Mouse (Mus musculus): ENCODE results near the gene Krt28. TPM values are rescaled to one million over a fixed set of nuclear protein-coding genes. Genes with fewer than 3 reads are reported as not detected.

Gene Krt28
- under 1 TPM in 1 of 2 experiments, not detected in 1; 0.25 TPM for total RNA-seq (2021)
- long read RNA-seq, experiment 1, result 0 reads
- long read RNA-seq, experiment 2, result 0 reads

GRCm38 (mm10) chr11:99374803-99375202 lies at the start of gene Krt28:
Krt28 (minus strand) TSS chr11:99374903.
- no peak for DNase-seq (ENCODE audit: low spot score in 2 of 2)

GRCm38 (mm10) chr11:99422159-99422558 lies 47.5 kb upstream of the Krt28 start, which contains the start of gene Krt12:
Krt12 (minus strand) TSS chr11:99422259.
- no peak for DNase-seq (ENCODE audit: low spot score in 2 of 2)

DNA sequence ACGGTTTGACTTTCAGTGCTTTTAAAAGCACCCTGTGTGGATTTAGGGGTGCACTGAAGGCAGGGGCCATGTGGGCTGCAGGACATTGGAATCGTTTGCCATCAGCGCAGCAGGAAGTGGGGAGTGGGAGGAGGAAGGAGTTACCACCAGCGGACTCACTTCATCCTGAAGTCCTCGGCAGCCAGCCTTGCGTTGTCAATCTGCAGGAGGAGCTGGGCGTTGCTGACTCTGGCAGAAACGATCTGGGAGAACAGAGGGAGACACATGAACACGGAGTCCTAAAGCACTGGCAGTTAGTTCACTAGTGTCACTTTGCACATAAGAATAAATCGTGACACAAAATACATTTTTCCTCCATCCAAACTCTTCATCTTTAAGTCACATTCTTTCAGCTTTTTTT lies 45.9 kb upstream of the Krt28 start:
- no peak for DNase-seq (ENCODE audit: low spot score in 2 of 2)

- no peak for DNase-seq (ENCODE audit: low spot score in 2 of 2)
Observed at GRCm38 (mm10) chr11:99417819-99418218, 43.1 kb upstream of the Krt28 start.

- no peak for DNase-seq (ENCODE audit: low spot score in 2 of 2)
Observed at GRCm38 (mm10) chr11:99416902-99417301, 42.2 kb upstream of the Krt28 start.

- DNase-seq (ENCODE audit: low spot score in 2 of 2), result no peak
Observed at GRCm38 (mm10) chr11:99414463-99415147, 39.9 kb upstream of the Krt28 start.

DNA sequence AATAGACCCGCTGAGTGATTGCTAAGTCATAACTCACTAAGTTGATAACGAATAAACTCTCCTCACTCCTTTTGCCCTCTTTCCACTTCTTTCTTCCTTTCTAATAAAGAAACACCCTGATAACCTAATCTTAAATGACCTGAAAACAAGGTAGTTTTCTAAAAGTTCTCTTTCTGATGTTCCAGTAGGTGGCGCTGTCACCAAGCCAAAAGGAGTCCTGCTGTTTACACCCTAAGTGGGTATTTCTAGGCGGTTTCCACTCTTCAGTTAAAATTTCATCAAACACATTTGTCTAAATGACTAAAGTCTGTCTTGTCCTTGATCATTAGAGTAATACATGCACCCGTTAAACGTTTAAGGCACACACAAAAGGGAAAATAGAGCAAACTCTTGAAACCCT lies 38.5 kb upstream of the Krt28 start:
- DNase-seq (ENCODE audit: low spot score in 2 of 2), result no peak

- no peak for DNase-seq (ENCODE audit: low spot score in 2 of 2)
Observed at GRCm38 (mm10) chr11:99406186-99406585, 31.5 kb upstream of the Krt28 start.

DNA sequence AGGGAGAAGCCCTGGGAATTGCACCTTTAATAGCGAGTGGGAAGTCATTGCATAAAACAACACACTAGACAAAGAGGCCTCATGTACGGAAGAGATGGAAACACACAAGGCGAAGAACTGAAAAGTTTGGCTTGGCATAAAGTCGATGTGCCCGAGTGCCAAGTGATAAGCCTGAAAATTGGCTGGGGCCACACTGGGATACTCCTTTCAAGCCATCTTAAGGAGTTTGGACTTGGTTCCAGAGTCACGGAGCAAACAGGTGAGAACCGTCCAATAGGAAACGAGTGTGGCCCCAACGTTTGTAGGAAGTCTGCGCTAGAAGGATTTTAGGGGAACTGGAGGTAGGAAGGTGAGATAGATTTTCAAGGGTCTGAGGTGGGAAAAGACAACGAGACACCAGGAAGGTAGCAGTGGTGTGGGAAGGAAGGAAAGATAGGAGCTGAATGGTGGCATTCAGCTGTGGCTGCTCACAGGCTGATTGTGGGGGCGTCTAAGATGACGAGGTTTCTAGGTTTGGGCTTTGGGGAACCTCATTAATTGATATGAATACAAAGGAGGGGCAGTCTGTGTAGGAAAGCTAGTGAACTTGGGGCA lies 25.4 kb upstream of the Krt28 start:
- DNase-seq (ENCODE audit: low spot score in 2 of 2), result no peak

DNA sequence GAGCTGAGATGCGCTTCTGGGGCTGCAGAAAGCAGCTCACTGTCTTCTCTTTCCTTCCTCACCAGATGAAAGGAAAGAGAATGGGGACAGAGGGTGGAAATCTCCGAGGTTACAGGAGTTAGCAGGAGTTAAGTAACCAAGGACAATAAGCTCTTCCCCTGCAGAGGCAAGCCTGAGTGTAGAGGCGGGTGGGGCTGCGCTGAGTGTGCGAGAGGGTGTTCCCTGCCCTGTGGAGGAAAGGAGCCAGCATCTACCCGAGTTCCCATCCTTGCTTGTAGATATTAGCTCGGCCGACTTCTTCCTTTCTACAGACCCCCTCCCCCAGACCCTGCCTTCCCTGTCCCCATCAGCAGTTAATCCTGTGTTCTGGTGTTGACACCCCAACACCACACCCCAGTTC lies 24.1 kb upstream of the Krt28 start:
- DNase-seq (ENCODE audit: low spot score in 2 of 2), result no peak

DNA sequence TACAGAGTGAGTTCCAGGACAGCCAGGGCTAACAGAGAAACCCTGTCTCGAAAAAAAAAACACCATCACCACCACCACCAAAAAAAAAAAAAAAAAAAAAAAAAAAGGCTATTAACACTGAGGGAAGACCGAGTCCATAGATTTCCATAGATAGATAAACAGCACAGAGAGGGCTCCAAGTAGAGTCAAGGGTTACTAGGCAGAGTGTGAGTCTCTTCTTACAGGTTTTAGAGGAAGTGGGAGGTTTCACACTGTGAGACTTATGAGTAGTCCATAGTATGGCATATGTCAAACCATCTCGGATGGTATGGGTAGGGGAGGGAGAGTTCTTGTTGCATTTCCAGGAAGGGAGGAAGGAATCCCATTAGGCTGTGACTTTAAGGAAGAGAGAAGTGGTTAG lies 23.4 kb upstream of the Krt28 start:
- no peak for DNase-seq (ENCODE audit: low spot score in 2 of 2)

GRCm38 (mm10) chr11:99396661-99397060 lies 22.0 kb upstream of the Krt28 start:
- no peak for DNase-seq (ENCODE audit: low spot score in 2 of 2)

- no peak for DNase-seq (ENCODE audit: low spot score in 2 of 2)
Observed at GRCm38 (mm10) chr11:99396034-99396433, 21.3 kb upstream of the Krt28 start.

- DNase-seq (ENCODE audit: low spot score in 2 of 2), result no peak
Observed at GRCm38 (mm10) chr11:99392492-99392891, 17.8 kb upstream of the Krt28 start.

DNA sequence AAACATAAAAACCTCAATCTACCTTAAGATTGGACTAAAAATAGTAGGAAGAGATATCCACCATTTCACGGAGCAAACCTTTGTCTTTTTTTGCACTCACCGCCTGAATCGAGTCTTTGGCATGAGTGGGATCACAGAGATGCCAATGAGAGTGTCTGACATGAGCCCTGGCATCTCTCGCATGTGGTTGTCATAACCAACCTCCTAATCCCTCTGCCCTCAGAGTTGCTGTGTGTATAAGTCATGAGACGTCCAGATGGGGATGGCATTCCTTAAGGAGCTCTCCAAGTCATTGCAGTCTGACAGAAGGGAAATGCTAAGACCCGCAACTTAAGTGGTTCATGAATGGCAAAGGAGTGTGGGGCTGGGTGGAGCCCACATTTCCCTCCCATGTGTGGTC lies 16.7 kb upstream of the Krt28 start:
- no peak for DNase-seq (ENCODE audit: low spot score in 2 of 2)

DNA sequence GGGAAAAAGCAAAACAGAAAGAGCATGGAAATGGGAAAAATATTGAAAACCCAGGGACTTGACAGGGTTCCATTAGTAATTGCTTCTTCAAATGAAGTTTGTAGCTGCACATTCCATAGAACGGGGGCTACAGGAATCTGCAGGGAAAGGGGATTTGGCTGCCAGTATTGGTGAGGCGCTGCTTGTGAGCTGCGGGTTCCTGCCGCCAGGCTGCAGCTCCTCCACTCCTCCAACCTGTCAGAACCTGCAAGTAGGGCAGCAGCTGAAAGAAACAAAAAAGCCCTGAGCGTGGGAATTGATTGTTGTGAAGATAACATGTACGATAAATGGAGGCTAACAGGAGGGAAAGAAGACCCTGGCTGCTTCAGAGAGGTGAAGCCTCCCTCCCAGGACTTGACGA lies 16.2 kb upstream of the Krt28 start:
- DNase-seq (ENCODE audit: low spot score in 2 of 2), result no peak

DNA sequence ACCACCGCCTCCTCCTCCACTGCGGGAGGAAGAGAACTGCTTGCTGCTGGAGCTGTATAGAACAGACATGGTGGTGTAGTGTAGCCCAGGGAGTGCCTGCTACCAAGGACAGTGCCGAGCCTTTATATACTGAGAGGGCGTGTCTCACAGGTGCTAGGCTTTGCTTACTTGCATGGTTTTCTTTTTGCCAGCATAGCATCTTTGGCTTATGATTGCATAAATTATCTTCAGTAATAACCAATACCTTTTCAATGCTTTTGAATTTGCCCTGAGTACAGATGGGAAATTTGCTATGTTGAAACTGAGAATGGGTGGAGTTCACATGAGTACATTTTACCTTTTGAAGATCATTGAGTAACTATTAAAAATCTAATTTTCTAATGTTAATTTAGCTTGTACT lies 14.6 kb upstream of the Krt28 start, which contains the start of gene Krt10:
TSS of gene Krt10 (minus strand) at position 101 of the 400 bp plus-strand sequence.
- no peak for DNase-seq (ENCODE audit: low spot score in 2 of 2)

DNA sequence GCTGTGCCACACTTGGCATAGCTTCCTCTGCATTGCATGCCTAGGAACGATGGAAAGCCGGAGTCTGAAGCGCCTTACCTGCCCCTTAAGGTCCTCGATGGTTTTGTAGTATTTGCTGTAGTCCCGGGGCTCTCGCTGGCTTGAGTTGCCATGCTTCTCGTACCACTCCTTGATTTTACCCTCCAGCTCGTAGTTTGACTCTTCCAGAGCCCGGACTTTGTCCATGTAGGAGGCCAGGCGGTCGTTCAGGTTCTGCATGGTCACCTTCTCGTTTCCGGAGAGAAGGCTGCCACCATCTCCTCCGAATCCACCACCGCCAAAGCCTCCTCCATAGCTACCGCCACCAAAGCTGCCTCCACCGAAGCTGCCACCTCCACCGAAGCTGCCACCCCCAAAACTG lies 14.0 kb upstream of the Krt28 start:
- DNase-seq (ENCODE audit: low spot score in 2 of 2), result no peak

GRCm38 (mm10) chr11:99385813-99386721 lies 11.4 kb upstream of the Krt28 start:
- DNase-seq (ENCODE audit: low spot score in 2 of 2), result peak; percentile 77 to 78

DNA sequence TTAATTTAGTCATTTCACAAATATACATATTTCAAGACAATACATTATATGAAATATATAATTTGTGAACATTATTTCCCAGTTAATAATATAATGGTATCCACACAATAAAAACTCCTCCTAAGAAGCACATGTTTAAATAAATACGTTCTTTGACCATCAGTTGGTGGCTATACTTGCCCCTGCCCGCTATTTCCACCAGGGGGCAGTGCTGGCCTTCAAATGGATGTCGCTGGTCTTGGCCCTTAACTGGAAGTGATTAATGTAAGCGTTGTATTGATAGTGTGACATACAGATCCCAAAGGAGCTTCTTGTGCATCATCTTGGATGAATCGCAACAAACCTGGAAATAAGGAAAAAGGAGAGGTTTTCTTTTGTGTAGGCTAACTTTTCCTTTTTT lies 4.9 kb upstream of the Krt28 start:
- peak; percentile 43 to 50 for DNase-seq (ENCODE audit: low spot score in 2 of 2)

DNA sequence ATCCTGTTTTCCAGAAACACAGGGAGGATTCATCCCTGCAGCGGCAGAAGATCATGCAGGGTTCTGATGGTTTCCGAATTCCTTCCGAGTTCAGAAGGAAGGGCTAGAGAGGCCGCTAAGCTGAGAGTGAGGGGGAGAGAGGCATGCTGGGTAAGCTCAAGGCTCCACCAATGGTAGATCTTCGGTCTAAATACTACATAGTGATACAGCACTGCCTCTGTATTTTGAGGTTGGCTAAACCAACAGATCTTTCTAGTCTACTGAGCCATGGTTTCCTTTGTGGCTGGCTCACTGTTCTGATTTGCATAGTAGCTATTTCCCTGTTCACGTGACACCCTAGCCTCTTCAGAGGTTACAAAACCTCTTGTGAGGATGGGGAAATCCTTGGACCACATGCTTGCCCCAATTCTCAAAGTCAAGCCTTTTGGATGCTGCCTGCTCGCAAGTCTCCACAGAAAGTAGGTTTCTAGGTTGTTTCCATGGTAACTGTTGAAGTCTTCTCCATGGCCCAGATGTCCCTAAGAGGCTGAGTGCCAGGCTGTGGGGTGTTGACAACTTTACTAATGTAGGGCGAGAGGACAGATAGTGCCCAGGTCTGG lies 4.8 kb downstream of the Krt28 start:
- DNase-seq (ENCODE audit: low spot score in 2 of 2), result no peak

All from adrenal gland, postnatal 4 days (tissue).